Mouse (Mus musculus) layer of hippocampus, postnatal 10 days (tissue): ENCODE results near the gene Nbl1. TPM values are rescaled to one million over a fixed set of nuclear protein-coding genes. Genes with fewer than 3 reads are reported as not detected.

ENCODE experiments used
- DNase-seq, 2 experiments: peaks; one replicate each; pipeline ENCODE4 v3.0.0; 2021; ENCODE audit warnings: low spot score in 2 of 2
- long read RNA-seq: library from polyadenylated mRNA; stranded (forward); transcript quantifications from one replicate; pipeline ENCODE4 v2.0.0, GENCODE M21; 2023
- total RNA-seq, 2 experiments: library from RNA; stranded (reverse); gene quantifications; 2 replicates each; pipeline ENCODE4 v1.2.3; 2021

The Nbl1 gene
- 10 to 100 TPM; 64.4 to 83.9 TPM for total RNA-seq
- long read RNA-seq, transcript Nbl1-201 (4 exons, 1,793 nt), result major isoform, 64 of 101 reads
- long read RNA-seq, partial matches to known transcripts, result 2 of 101 reads
- long read RNA-seq, other reads (novel, unspliced or antisense), result 35 of 101 reads

DNA sequence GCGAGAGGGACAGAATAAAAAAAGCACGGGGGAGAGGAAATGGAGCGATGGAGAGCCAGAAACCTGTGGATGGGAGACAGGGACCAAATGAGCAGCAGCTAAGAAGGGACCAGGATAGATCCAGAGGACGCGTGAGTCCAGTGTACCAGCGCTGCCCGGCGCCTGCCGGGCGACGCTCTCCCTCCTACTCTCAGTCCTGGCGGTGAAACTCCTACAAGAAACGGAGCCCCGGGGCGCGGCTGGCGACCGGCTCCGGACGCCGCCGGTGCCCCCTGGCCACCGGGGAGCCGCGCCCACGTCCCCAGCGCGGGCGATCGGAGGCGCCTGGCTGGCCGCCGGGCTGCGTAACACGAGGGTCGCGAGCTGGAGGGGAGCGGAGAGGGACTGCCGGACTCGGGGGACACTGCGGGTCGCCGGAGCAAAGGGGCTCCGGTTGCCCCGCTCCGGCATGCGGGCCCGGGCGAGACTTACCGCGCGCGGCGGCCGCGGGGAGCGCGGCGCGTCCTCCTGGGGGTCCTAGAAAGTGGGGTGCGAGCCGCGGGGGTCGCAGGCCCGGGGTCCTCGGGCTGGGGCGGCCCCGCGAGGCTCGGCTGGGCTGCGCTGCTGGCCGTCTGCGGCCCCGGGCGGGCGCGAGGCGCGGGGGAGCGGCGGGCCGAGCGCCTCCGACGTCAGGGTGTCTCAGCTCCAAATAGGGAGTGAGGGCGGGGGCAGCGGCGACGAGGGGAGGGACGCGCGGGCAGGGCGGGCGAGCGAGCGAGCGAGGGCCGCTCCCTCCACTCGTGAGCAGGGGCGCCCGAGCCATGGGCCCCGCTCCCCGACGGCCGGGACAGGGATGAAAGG is at the start of gene Nbl1:
TSS of gene Nbl1 (minus strand) at position 638 of the 840 bp plus-strand sequence.
- peak in 1 of 2 experiments; percentile 53 for DNase-seq

DNA sequence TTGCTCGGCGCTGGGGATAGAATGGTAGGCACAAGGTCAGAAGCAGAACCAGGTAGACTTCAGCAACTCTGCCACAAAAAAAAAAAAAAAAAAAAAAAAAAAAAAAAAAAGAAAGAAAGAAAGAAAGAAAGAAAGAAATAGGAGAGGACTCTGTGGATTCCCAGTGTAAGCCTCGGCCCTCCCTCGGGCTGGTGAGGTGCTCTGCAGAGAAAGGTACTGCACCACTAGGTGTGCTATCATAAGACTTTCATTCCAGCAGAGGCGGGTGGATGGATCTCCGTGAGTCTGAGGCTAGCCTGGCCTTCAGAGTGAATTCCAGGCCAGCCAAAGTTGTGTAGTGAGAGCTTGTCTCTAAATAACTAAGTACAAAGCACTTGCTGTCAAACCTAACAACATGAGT is 49.0 kb upstream of the Nbl1 start:
- no peak for DNase-seq

DNA sequence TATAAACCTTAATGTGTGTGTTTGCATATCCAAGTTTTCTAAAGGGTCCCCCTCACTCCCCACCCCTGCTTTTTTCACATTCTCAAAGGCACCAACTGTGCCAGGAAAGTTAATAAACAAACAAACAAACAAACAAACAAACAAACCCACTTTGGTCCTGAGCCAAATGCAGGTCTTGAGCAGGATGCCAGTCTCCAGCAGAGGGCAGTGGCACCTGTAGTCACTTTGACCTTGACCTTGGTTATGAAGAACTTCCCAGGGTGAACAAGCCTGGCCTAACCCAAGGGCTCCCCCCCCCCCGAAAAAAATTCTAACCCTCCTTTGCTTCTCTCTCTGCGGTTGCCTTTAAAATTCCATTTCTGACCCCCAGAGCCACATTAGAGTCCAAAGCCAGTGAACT is 47.5 kb upstream of the Nbl1 start:
- DNase-seq, result no peak

DNA sequence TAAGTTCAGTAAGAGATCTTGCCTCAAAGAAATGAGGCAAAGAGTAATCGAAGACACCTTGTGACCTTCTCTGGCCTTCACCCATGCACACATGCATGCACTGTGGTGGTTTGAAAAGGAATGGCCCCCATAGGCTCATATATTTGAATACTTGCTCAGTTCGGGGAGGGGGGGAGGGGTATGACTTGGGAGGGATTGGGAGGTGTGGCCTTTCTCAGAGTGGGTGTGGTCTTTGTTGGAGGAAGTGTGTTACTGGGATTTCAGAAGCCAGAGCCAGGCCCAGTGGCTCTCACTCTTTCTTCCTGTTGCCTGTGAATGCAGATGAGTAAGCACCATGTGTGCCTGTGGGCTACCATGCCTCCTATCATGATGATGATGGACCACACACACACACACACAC is 43.2 kb upstream of the Nbl1 start:
- no peak for DNase-seq

- DNase-seq, result no peak
These were observed 40.3 kb upstream of the Nbl1 start for GRCm38 (mm10) chr4:139133109-139133508.

DNA sequence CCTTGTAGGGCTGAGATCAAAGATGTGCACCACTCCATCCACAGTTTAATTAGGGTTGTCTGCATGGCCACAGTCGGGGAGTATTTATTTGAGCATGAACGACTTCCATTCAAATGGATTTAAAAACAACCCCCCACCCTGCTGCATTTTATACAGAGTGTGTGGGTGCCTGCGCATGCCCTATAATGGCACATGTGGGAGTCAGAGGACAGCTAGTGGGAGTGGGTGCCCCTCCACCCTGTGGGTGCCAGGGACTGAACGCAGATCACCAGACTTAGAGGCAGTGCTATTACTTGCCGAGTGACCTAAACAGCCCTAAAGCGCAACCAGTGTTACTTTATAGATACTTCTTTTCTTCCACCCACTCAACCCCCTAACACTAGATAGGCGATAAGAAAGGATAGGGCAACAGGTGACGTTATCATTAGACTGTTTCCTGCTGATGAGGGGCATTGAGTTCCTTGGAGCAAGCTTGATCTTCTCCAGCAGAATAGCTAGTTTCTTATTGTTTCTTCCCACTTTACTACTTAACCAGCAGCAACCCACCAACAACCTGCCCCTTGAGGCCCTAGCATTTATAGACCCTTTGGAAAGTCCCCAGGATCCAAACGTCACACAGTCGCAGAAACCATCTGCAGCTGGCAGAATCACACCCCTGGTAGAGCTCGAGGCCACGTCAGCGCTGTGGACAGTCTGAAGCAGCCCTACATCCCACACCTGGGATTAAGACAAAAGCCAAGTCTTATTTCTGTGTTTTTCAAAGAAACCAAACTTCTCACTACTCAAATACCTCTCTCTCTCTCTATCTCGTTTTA is 39.3 kb upstream of the Nbl1 start:
- no peak for DNase-seq

DNA sequence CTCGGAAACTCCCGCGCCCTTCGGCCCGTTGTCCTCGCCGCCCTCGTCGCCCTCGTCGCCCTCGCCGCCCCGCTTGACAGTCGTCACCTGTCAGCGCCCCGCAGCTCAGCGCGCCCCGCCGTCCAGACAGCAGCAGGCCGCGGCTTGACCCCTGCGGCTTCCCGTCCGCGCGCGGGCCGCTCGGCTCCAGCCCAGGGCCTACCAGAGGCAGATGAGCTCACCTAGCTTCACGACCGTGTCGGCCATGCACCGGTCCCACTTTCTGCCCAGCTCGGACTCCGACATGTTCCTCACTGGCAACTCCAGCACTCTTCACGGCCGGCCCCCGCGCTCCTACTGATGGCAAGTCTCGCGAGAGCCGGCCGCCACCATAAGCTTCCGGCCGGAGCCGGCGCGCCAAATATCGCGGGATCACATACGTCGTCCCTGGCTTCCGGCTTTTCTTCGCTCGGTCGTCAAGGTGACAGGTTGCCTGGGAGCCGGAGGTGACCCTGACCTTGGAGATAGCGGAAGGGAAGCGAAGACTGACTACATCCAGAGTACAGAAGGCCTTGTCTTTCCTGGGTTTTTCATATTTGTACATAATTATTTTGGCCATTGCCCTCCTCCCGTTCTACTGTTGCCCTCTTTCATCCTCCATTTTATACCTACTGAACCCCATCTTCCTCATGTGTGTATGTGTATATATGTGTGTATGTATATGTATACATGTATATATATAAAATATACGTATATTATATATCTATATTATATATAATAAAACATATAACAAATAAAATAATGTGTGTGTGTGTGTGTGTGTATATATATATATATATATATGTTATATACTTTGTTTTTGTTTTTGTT is 38.1 kb upstream of the Nbl1 start, which contains the start of gene Minos1:
TSS of gene Minos1 (minus strand) at position 413 of the 849 bp plus-strand sequence.
- peak; percentile 96 to 97 for DNase-seq

DNA sequence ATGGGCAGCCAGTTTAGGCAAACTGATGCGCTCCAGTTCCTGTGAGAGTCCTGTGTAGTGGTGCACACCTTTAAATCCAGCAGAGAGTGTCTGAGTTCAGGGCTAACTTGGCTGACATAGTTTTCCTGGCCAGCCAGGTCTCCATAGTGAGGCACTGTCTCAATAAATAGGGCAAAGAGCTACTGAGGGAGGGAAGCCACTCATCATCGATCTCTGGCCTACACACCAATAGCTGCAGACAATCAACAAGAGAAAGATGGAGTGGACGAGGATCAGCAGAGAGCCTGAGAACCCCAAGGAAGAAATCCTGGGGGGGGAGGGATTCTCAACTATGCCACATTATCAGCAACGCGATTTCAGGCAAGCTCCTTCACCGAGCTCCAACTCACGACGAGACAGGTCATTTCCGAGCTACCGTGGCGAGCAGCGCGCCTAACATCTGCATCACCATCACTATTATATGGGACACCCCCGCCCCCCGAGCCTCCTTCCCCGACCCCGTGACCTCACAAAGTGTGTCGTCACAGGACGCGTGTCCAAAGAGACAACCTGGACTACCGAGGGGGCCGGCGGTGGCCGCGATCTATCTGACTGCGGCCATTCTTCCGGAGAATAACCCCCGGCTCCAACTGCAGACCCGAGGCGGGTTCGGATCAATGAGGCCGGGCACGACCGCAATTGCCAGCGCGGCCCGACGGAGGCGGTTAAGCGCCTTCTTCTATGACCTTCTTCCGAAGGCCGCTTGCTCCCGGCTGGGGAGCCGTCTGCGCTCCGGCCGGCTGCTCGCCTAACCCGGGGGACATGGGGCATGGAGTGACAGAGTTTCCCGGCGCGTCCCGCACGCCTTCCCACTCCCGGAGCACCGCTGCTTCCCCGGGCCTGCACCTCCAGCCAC is 37.3 kb upstream of the Nbl1 start:
- peak in 1 of 2 experiments; percentile 37 for DNase-seq

- DNase-seq, result no peak
These were observed 33.7 kb upstream of the Nbl1 start for GRCm38 (mm10) chr4:139126475-139126874.

GRCm38 (mm10) chr4:139124940-139125339 is 32.1 kb upstream of the Nbl1 start:
- no peak for DNase-seq

DNA sequence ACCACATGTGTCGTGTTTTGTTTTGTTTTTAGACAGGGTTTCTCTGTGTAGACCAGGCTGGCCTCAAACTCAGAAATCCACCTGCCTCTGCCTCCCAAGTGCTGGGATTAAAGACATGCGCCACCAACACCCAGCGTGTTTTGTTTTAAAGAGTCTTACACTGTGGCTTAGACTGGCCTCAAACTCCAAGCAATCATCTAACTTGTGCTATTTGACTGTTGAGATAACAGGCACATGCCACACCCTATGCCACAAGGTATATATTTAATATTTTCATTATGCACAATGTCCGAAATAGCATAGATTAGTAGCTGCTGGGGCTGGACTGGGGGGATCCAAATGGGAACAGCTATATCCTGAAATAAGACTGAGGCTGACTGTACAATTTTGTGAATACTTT is 29.8 kb upstream of the Nbl1 start:
- no peak for DNase-seq

DNA sequence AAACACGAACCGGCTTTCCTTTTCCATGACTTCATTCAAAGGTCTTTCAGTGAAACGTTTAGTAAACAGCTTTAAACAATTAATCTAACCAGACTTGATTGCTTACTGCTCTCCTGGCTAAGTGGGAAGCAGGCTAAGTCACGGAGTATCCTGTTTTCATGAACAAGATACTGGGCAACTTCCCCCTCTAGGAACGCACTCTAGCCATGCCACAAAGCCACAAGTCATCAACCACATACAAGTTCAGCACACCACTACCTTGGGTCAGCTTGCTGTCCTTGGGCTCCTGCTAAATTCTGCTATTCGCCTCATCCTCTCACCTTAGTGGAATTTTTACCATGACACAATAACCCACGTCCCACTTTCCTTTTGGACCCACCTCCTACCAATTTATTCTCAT is 28.2 kb upstream of the Nbl1 start:
- no peak for DNase-seq

DNA sequence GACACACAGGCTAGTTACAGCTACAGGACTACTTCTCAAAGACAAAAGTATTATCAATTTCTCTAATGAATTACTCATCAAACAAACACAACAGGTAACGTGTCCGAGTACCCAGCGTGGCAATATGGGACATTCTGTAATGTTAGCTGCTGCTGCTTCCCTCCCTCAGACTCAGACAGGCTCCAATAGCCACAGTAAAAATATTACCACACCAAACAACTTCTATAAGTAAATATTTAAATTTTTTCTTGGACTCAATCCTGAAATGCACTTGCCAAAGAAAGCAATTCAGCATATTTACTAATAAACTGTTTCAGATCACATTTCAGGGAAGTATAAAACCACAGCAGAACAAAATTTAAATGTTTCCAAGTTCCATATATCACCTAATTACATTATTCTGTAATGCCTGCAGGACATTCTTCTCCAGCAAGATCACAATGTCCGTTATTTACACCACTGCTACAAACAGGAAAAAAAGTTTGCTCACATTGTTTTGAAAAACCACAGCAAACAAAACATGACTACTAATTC is 27.6 kb upstream of the Nbl1 start:
- DNase-seq, result no peak

DNA sequence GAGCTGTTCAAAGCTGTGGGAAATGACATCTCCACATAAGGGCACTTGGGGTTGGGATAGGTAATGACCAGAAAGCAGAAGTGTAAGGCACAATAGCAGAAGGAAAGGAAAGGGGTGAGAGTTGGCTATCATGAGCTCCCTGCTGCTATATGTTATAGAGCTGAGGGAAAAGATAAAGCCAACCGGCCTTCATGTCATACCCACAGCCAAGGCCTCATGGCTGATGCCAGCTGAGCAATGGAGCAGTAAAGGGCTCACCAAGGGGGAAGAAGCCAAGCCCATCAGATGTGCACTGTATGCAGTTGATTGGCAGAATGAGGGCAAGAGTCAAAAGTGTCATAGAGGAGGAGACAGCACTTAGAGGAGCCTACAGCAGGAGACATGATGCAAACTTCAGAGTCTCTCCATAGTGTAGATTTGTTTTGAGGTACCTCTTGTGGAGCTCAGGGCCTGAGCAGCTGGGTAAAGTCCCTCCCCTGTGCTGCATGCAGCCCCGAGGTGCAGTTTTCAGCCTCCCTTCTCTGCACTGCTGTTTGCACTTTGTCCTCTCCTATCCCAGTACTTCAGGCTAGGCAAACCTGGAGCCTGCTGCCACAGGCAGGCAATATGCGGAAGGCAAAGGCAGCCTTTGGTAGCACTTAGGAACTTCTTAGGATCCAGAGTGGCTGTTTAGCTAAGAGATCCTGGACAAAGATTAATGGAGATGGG is 23.7 kb upstream of the Nbl1 start:
- DNase-seq, result no peak

GRCm38 (mm10) chr4:139115721-139116120 is 22.9 kb upstream of the Nbl1 start:
- no peak for DNase-seq

DNA sequence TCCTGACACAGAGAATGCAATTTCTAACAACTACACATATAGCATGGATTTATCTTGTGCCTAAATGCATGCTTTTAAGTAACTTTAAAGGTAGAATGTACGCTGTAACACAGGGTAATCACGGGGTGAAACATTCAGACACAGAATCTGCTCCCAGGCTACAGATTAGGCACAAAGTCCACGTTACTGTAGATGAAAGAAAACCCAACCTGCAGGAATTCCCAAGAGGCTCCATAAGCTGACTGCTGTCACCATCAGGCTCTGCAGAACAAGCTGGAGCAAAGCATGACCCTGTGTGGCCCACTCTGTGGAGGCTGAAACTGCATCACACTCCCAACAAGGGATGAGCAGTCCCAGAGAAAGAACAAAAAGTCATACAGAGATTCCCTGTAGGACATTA is 19.7 kb upstream of the Nbl1 start:
- no peak for DNase-seq

- DNase-seq, result no peak
These were observed 18.6 kb upstream of the Nbl1 start for GRCm38 (mm10) chr4:139111421-139111820.

- no peak for DNase-seq
These were observed 18.1 kb upstream of the Nbl1 start for GRCm38 (mm10) chr4:139110858-139111257.

DNA sequence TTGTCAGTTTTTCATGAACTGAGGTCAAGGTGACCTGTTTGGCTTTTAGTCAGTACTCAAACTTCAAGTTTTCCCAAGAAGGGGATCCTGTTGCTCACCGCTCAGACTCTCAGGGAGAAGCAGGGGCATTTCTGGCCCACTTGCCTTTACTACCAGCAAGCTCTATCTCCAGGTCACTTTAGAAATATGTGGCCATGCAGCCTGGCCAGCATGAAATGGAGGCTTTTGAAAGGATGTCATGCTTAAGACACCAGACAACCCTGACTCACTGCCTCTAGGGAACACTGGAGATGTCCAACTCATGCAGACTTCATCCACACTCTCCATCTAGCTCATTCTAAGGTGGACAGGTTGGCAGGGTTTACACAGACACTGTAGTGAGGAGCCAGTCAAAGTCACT is 12.7 kb upstream of the Nbl1 start:
- no peak for DNase-seq
